In the genomic region with DNA sequence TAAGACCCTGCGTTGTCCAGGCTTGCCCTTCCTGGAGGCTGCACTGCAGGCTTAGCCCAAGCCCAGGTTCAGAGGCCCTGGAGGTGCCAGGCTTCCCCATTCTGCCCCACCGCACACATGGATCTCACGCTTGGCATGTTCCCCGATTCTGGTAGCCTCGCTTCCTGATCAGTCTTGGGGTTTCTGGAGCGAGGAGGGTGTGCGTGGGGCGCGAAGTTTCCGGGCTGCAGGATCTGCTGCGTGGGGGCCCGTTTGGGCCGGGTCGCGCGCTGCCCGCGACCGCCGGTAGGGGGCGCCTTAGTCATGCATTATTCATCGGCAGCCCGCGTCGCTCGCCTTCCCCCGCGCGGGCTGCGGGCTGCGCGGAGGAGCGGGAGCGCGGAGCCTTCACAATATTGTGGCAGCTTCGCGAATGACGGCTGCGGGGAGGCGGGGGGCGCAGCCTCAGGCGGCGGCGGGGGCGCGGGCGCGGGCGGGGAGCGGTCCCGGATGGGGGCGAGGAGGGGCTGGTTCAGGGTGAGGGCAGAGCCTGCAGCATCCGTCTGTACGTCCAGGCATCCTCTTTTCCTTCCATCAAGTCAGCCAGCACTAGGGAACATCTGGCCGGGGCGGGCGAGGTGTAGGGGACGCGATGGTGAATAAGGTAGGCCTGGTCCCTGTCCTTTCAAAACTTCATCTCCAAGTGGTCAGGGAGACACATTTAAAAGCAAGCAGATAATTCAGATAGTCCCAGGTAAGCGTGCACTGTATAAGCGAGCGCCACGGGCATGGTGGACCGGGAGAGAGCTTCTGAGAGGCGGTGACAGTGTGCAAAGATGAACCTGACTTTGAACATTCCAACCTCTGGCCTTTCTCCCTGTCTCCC, we compare ENCODE assay signal across 8 mouse cellular contexts.
A peak's percentile ranks its signal among the peaks of the same experiment; 100 is the strongest.
DNase-seq lines count a peak whose midpoint lies in the region; ATAC-seq and TF ChIP-seq lines count a peak whose summit lies in the region.

No protein-coding gene starts in this region.

- no peak overlapping the region for H3K27ac ChIP-seq in forebrain, embryonic 15.5 days (replicated peaks)
- H3K27ac ChIP-seq in liver, postnatal 0 days (ENCODE audit: low read depth) = no peak overlapping the region
- peak overlapping the region; percentile 57 for H3K27ac ChIP-seq in neural tube, embryonic 14.5 days (ENCODE audit: low read depth, low read length)

- peaks cover 22% of the 10 kb centered on the region for H3K27me3 ChIP-seq in forebrain, embryonic 15.5 days
- peaks cover 13% of the 10 kb centered on the region for H3K27me3 ChIP-seq in liver, postnatal 0 days (ENCODE audit: insufficient read depth, low read length)
- no peaks in the 10 kb centered on the region for H3K27me3 ChIP-seq in neural tube, embryonic 14.5 days (ENCODE audit: control insufficient read depth, insufficient read depth, low read length)

- peaks cover 13% of the 10 kb centered on the region for H3K4me1 ChIP-seq in forebrain, embryonic 15.5 days
- H3K4me1 ChIP-seq in liver, postnatal 0 days (ENCODE audit: insufficient read depth) = no peaks in the 10 kb centered on the region
- H3K4me1 ChIP-seq in neural tube, embryonic 14.5 days (ENCODE audit: control insufficient read depth, insufficient read depth, low read length) = peaks cover 27% of the 10 kb centered on the region; the same call in 1 of the 2 replicates

- 3% methylated on average over 48 of the region's 65 CpGs for WGBS in forebrain, embryonic 15.5 days
- WGBS in liver, postnatal 0 days (ENCODE audit: insufficient replicate concordance) = 7% methylated on average over 57 of the region's 65 CpGs
- 3% methylated on average over 62 of the region's 65 CpGs for WGBS in neural tube, embryonic 14.5 days

- ATAC-seq in forebrain, embryonic 15.5 days (replicated peaks) = peak; percentile 86
- ATAC-seq in liver, postnatal 0 days = peak; percentile 59; the same call in 1 of the 2 replicates
- peak; percentile 74 for ATAC-seq in neural tube, embryonic 14.5 days (ENCODE audit: low read depth)

- H3K4me2 ChIP-seq in forebrain, embryonic 15.5 days (replicated peaks) = peak overlapping the region; percentile 72
- peak overlapping the region; percentile 75 for H3K4me2 ChIP-seq in liver, postnatal 0 days (ENCODE audit: low read depth, low read length)
- H3K4me2 ChIP-seq in neural tube, embryonic 14.5 days (ENCODE audit: low read depth, low read length) = peak overlapping the region; percentile 73

- no peaks in the 10 kb centered on the region for H3K36me3 ChIP-seq in forebrain, embryonic 15.5 days
- no peaks in the 10 kb centered on the region for H3K36me3 ChIP-seq in liver, postnatal 0 days (replicated peaks; ENCODE audit: insufficient read depth, low read length)
- no peaks in the 10 kb centered on the region for H3K36me3 ChIP-seq in neural tube, embryonic 14.5 days (ENCODE audit: control insufficient read depth, insufficient read depth, low read length)

- no peak for TF ChIP-seq EP300 in liver, postnatal 0 days (IDR thresholded peaks at IDR 0.05; ENCODE audit: low read depth)

- peak; percentile 79 for TF ChIP-seq CTCF in liver, postnatal 0 days (IDR thresholded peaks at IDR 0.05; ENCODE audit: low read depth)

- DNase-seq in CD8-positive naive resting alpha-beta T cell, adult 2 months (ENCODE audit: low read depth in 2 of 2, low spot score in 2 of 2) = peak; percentile 49 to 69
- peak; percentile 60 for DNase-seq in cerebellum, adult 11 months
- peak; percentile 79 to 84 for DNase-seq in heart, postnatal 36 days
- DNase-seq in layer of hippocampus, adult 18-20 months (ENCODE audit: low spot score in 2 of 2) = peak; percentile 22 to 80
- peak; percentile 76 for DNase-seq in liver, postnatal 0 days
- DNase-seq in testis, postnatal 10 days (ENCODE audit: low spot score) = peak; percentile 90

- H3K9me3 ChIP-seq in forebrain, embryonic 15.5 days = no peaks in the 10 kb centered on the region
- no peaks in the 10 kb centered on the region for H3K9me3 ChIP-seq in liver, postnatal 0 days (ENCODE audit: low read length)
- no peaks in the 10 kb centered on the region for H3K9me3 ChIP-seq in neural tube, embryonic 14.5 days (ENCODE audit: control insufficient read depth, low read length)

- peak overlapping the region; percentile 41 for H3K4me3 ChIP-seq in forebrain, embryonic 15.5 days
- H3K4me3 ChIP-seq in liver, postnatal 0 days (ENCODE audit: low read depth, low read length) = peak overlapping the region; percentile 46
- peak overlapping the region; percentile 34 for H3K4me3 ChIP-seq in neural tube, embryonic 14.5 days (ENCODE audit: low read depth, low read length)

- peak overlapping the region; percentile 42 for H3K9ac ChIP-seq in forebrain, embryonic 15.5 days (replicated peaks)
- no peak overlapping the region for H3K9ac ChIP-seq in liver, postnatal 0 days (replicated peaks)
- H3K9ac ChIP-seq in neural tube, embryonic 14.5 days (replicated peaks; ENCODE audit: low read depth, low read length) = peak overlapping the region; percentile 55

- intact Hi-C loops in heart, postnatal 36 days (cut with DNase I) = loop anchor here (1.0 to 5.0 kb wide), 5 partner anchors 62 to 394 kb away; partner anchors contain the start of genes Casz1 and Cenps
